Mouse (Mus musculus): Measurements from ENCODE around the gene Lgals1. TPM values are rescaled to one million over a fixed set of nuclear protein-coding genes. Genes with fewer than 3 reads are reported as not detected.
A peak's percentile ranks its signal among the peaks of the same experiment; 100 is the strongest.
"Not testable (repeated sequence)": the region's sequence is repeated elsewhere in the genome, so short reads cannot be mapped to it uniquely, and the experiment has no call there.

Gene Lgals1
- 10 to 100 TPM; 19.2 to 22.6 TPM for total RNA-seq (2021)
- long read RNA-seq, experiment 1, transcript Lgals1-201 (4 exons, 800 nt): major isoform, 23 of 24 reads
- long read RNA-seq, experiment 1, partial matches to known transcripts: 1 of 24 reads
- long read RNA-seq, experiment 1, other reads (novel, unspliced or antisense): 0 of 24 reads
- long read RNA-seq, experiment 2, transcript Lgals1-201 (4 exons, 800 nt): major isoform, 11 of 13 reads
- long read RNA-seq, experiment 2, partial matches to known transcripts: 1 of 13 reads
- long read RNA-seq, experiment 2, other reads (novel, unspliced or antisense): 0 of 13 reads

- intact Hi-C loops (cut with DNase I): no loop called here
- DNase-seq (ENCODE audit: low spot score in 2 of 2): peak; percentile 64 to 77
These were observed at the start of gene Lgals1 for GRCm38 (mm10) chr15:78926021-78926919. TSS of gene Lgals1 (plus strand) at chr15:78926725.

DNA sequence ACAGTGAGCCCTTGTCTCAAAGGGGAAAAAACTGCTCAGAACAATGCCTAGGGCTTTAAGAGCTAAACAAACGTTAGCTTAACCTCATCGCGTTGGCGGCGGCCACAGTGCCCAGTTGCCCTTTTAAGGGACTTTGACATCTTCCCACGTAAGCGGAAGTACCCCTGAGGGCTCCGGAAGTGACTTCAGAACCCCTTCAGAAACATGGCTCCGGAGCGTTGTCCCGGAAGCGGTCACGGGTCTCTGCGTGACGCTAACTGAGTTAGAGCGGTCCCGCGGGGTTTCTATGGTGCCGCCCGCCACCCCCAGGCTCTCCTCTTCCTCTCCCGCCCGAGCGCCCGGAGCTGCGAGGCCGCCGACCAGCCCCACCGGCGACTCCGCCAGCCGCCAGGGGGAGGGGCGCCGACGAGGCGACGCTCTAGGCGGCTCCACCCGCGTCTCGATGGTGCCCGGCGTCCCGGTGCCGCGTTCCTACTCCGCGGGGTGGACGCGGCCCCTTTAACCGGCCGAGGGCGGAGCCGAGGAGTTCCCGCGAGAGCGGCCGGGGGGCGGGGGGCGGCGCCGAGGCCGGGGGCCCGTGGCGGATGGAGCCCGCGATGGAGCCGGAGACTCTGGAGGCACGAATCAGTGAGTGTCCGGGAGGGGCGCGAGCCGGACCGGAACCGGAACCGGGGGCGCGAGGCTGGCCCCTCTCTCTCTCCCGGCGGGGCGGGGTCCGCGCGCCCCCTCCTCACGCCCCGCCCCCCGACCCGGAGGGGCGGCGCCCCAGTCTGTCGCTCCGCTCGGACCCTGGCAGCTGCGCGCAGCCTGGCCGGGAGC, 49.3 kb upstream of the Lgals1 start, which contains the start of gene Gga1:
Gene Gga1, plus strand, starts transcription at position 200 of the 819 bp plus-strand sequence.
- intact Hi-C loops (cut with DNase I): no loop called here

GRCm38 (mm10) chr15:78877810-78878390, 48.6 kb upstream of the Lgals1 start:
- no peak for DNase-seq (ENCODE audit: low spot score in 2 of 2)
- intact Hi-C loops (cut with DNase I): no loop called here

More for the DNA sequence above, 49.3 kb upstream of the Lgals1 start, which contains the start of gene Gga1:
- DNase-seq (ENCODE audit: low spot score in 2 of 2): peak; percentile 95 to 97

DNA sequence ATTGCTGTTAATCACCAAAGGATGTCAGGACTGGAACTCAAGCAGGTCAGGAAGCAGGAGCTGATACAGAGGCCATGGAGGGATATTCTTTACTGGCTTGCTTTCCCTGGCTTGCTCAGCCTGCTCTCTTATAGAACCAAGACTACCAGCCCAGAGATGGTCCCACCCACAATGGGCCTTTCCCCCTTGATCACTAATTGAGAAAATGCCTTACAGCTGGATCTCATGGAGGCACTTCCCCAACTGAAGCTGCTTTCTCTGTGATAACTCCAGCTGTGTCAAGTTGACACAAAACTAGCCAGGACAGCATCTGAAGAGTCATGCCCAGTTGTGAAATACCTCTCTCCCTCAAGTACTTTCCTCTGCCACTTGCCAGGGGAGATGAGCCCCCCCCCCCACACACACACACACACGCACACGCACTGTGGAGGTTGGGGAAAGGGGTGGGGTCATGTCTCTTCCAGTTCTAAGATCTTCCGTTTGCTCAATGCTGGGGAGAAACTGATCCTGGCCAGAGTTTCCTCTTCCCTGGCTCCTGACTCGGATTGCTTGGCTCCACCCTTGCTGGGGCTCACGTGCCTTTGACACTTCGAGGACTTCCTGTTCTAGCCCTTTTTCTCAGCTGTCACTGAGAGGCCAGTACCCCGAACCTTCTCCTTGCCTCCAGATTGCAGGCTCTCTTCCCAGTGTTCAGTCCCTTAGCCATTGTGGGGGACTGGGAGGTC, 47.6 kb upstream of the Lgals1 start:
- DNase-seq (ENCODE audit: low spot score in 2 of 2); intact Hi-C loops (cut with DNase I): not testable (repeated sequence)

GRCm38 (mm10) chr15:78880432-78880831, 46.1 kb upstream of the Lgals1 start:
- intact Hi-C loops (cut with DNase I): no loop called here

GRCm38 (mm10) chr15:78881828-78882227, 44.7 kb upstream of the Lgals1 start:
- intact Hi-C loops (cut with DNase I): no loop called here
- DNase-seq (ENCODE audit: low spot score in 2 of 2): no peak

More at GRCm38 (mm10) chr15:78880432-78880831, 46.1 kb upstream of the Lgals1 start:
- no peak for DNase-seq (ENCODE audit: low spot score in 2 of 2)

GRCm38 (mm10) chr15:78889401-78889853, 37.1 kb upstream of the Lgals1 start:
- DNase-seq (ENCODE audit: low spot score in 2 of 2): no peak
- intact Hi-C loops (cut with DNase I): no loop called here

GRCm38 (mm10) chr15:78892440-78892839, 34.1 kb upstream of the Lgals1 start:
- intact Hi-C loops (cut with DNase I): no loop called here
- DNase-seq (ENCODE audit: low spot score in 2 of 2): no peak

- no peak for DNase-seq (ENCODE audit: low spot score in 2 of 2)
- intact Hi-C loops (cut with DNase I): no loop called here
These were observed 31.8 kb upstream of the Lgals1 start for GRCm38 (mm10) chr15:78894726-78895125.

DNA sequence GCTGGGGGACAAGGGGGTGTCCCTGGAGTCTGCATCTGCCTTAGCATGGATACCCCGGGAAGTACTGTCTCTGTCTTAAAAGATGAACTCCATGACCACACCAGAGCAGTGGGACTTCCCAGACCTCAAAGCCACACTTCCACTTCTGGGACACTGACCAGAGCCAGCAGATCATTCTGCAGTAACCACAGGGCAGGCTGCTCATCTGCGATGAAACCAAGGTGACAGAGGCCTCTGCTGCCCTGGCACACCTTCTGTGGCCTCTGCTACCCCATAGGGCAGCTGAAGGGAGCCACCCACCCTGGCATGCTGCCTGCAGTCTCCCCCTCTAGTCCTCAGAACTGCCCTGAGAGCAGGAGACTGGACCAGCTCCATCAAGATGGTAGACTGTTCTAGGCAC, 30.8 kb upstream of the Lgals1 start:
- intact Hi-C loops (cut with DNase I): no loop called here
- DNase-seq (ENCODE audit: low spot score in 2 of 2): no peak

- DNase-seq (ENCODE audit: low spot score in 2 of 2): no peak
- intact Hi-C loops (cut with DNase I): no loop called here
These were observed 30.4 kb upstream of the Lgals1 start for GRCm38 (mm10) chr15:78896149-78896548.

- intact Hi-C loops (cut with DNase I): no loop called here
- no peak for DNase-seq (ENCODE audit: low spot score in 2 of 2)
These were observed 29.0 kb upstream of the Lgals1 start for GRCm38 (mm10) chr15:78897488-78897887.

DNA sequence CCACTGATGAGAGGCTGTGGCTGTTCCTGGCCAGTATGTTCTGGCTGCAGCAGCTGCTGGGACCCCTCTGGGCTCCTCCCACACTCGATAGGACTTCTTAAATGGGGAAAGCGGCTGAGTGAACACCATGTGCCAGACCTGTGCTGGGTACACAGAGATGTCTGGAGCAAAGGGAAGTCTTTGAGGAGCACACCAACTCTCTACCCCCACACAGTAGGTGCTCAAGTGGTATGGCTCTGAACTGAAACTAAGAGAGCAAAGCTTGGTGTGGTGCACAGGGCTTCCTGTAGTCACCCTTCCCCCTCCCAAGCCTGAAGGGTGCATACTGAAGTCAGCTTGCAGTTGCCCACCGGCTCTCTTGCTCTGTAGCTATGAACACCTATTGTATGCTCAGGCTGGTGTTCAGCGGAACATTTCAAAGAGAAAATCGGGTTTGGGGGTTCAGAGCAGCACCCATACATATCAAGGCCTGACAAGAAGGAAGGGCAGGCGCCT, 28.0 kb upstream of the Lgals1 start:
- intact Hi-C loops (cut with DNase I): no loop called here
- no peak for DNase-seq (ENCODE audit: low spot score in 2 of 2)

DNA sequence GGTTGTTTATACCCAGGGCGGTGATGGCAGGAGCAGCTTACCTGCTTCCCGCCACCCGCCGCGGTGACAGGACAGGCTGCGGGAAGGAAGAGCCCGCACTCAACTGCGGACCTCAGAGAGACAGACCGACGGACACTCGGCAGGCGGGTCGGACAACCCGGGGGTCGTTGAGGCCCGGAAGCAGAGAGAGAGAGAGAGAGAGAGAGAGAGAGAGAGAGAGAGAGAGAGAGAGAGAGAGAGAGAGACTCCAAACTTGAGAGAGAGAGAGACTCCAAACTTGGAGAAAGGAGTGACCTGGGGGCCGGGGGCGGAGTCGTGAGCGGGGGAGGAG, 27.2 kb upstream of the Lgals1 start, which contains the start of gene Gm49510:
Gene Gm49510, plus strand, starts transcription at position 259 of the 331 bp plus-strand sequence.
- intact Hi-C loops (cut with DNase I): no loop called here
- DNase-seq (ENCODE audit: low spot score in 2 of 2): no peak

DNA sequence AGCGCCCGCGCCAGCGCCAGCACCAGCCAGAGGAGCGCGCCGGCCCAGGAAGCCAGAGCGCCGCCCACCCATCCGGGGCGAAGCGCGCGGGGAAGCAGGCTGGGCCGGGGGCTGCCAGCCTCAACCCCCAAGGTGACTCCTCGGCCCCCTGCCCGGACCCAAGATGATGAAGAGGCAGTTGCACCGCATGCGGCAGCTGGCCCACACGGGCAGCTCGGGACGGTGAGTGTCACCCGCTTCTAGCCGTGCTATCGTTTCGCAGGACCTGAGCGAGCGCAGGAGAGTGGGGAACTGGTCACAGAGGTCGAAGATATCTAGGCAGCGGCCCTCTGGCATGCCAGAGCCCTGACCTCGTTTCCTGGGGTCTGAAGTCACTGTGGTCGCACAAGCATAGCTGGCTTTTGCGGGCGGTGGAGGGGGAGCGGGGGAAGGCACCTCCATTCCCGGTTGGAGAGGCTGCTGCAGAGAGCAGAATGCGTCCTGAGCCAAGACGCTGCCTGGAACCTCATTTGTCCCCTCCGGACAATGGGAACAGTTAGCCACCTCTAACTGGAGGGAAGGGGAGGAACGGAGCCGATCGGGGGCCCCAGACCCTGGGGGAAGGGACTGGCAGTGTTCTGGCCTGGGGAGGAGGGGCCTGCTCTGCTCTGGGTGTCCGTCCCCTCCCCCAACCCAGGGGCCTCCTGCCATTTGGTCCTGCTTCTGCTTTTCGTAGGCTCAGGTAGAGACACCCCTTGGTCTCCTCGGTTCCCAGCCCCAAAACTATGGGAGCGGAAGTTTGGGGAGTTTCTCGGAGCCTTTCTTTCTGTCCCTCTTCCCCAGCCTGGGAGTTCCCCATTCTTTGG, 26.6 kb upstream of the Lgals1 start, which contains the start of gene Sh3bp1:
Gene Sh3bp1, plus strand, starts transcription at position 29 of the 845 bp plus-strand sequence.
- intact Hi-C loops (cut with DNase I): no loop called here
- peak in 1 of 2 experiments; percentile 60 for DNase-seq (ENCODE audit: low spot score in 2 of 2)

GRCm38 (mm10) chr15:78900585-78901421, 25.7 kb upstream of the Lgals1 start:
- intact Hi-C loops (cut with DNase I): no loop called here
- DNase-seq (ENCODE audit: low spot score in 2 of 2): no peak

- DNase-seq (ENCODE audit: low spot score in 2 of 2): no peak
- intact Hi-C loops (cut with DNase I): no loop called here
These were observed 25.1 kb upstream of the Lgals1 start for GRCm38 (mm10) chr15:78901422-78901789.

Measured in left cerebral cortex, postnatal 14 days (tissue).